Mouse (Mus musculus): Measurements from ENCODE around the gene Rgl1.

Gene Rgl1

DNA sequence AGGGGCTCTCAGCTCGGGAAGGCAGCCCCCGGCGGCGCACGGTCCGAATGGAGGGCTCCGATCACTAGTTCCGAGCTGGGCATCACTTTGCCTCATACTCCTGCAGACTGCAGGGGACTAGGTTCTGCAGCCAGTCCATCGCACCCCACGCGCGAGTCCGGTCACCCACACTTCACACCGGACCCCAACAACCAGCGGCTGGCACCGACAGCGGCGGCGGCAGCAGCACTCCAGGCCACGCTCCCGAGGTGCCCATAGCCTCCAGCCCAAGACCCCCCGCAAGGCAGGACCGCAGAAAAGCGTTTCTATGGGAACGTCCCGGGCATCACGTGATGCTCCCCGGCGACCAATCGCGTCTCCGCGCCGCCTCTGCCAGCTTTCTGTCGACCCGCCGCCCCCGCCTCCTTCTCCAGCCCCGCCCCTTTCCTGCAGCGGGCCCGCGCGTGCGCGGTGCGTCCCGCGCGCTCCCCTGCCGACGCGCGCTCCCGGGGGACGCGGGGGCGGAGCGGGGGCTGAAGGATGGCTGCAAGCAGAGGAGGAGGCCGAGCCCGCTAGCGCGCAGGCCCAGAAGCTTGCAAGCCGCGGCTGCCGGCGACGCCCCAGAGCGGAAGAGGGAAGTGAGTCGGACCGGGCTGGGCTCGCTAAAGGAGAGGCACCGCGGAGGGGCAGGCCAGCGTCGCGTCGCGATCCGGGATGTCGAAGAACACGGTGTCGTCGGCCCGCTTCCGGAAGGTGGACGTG is at the start of gene Rgl1, which contains the start of gene Arpc5:
TSS of gene Rgl1 (minus strand) at position 320 of the 741 bp plus-strand sequence.
TSS of gene Arpc5 (plus strand) at position 511 of the 741 bp plus-strand sequence.
- peak; percentile 98 for DNase-seq (ENCODE audit: low spot score in 2 of 2)

DNA sequence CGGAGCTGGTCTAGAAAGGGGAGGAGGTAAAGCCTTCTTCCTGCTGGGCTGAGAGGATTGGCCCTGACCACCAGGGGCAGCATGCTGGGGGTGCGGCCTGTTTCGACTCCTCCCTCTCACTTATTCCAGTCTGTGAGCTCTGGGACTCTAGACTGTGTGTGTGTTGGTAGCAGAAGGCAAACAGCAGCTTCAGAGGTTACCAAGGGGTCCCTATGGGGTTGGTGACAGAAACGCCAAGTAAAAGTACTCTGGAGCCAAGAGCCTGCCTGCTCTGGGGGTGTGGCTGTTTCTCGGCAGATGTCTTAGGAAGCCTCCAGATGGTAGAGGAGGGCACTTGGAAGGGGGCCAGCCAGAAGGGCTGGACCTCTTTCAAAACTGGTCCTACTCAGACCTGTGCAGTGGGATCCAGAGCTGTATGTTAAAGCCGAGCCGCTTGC is 49.1 kb upstream of the Rgl1 start:
- DNase-seq (ENCODE audit: low spot score in 2 of 2), result no peak

DNA sequence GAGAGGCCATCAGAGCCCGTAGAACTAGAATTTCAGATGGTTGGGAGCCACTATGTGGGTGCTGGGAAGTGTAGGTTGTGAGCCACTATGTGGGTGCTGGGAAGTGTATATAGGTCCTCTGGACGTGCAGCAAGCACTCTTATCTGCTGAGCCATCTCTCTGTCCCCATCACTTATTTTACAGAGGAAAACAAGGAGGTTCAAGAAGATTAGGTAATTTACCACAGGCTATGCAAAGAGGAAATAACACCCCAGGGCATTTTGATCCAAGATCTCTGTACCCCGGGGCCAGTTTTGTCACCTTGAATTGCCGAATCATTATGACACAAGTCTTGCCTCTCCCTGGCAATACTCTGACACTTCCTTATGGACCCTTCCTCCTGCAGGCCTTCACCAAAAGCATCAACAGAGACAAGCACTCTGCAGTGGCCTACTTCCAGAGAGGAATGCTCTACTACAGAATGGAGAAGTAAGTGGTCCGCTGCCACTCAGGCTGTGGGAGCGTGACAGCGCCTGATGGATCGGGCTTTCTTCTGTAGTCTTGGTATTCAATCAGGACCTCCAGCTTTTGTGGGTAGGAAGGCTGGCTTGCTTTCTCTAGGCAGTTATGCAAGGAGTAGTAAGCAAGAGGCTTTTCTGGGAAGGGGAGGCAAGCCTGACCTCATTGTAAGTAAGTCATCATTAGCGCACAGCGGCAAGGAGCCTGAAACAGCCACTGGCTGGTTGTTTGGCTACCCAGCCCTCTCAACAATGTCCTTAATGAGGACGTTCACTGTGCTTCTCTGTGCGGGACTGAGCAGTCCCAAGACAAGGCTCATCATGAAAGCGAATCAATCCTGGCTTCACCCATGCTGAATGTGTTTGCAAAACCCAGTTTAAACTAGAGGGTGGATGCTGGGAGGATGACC is 44.6 kb upstream of the Rgl1 start:
- no peak for DNase-seq (ENCODE audit: low spot score in 2 of 2)

DNA sequence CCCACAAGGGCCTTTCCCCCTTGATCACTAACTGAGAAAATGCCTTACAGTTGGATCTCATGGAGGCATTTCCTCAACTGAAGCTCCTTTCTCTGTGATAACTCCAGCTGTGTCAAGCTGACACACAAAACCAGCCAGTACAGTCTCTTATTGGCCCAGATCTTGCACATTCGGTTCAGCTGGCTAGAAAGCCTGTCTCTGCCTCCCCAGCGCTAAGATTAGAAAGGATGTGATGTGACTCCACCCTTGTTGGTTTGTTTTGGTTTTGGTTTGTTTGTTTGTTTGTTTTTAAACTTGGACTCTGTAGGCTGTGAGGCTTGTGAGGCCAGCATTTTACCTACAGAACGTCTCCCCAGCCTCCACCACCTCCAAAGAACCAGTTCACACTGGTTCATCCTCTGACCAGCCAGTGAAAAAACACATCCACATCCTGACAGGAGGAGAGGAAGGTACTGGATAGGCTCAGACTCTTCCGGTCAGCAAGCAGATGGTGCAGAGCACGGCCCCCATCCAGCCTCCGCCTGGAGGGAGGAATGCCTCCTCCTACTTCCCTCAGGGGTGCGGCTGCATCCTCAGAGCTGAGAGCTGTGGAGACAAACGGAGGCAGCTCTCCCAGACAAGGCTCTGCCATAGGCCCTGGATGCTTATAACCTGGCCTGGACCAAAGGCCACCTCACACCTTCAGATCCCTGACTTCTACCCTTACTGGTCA is 43.5 kb upstream of the Rgl1 start:
- DNase-seq (ENCODE audit: low spot score in 2 of 2), result no peak

DNA sequence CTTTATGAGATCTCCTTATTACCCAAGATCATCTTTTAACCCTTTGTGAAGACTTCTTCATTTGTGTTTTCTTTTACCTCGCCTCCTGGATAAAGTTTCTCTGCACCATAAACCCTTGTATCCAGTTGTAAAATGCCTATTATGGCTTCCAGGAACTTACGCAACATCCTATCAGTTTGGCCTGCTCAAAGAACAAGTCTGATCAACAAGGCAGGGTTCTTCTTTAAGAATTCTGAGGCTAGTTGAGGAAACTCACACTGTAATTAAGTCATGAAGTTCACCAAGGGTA is 42.2 kb upstream of the Rgl1 start:
- DNase-seq (ENCODE audit: low spot score in 2 of 2), result no peak

DNA sequence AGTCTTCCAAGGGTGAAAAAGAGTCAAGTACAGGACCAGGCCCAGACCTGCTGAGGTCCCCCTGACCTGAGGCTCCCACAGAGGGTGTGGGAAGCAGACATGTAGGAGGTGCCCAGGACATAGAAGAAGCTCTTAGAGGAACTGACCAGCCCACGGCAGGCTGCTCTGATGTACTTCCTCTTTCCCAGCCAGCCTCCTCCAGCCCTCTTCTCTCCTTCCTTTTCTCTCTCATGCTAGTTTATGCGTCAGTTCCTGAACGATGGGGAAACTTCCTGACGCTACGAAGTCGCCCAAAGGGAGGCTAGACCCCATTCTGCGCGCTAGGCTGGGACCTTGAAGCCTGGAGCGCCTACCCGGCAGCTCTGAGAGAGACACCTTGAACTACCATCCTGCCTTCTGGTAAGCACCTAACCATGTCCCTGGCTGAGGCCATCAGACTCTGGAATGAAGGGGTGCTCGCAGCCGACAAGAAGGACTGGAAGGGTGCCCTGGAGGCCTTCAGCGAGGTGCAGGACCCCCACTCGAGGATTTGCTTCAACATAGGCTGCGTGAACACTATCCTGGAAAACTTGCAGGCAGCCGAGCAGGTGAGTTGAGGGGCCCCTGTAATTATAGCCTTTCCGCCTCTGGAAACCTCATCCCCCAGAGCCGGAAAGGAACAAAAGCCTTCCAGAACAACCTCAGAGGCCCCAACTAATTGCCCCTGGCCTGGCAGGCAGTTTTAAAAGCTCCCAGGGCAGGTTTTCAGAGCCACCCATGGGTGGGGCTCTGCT is 41.7 kb upstream of the Rgl1 start:
- no peak for DNase-seq (ENCODE audit: low spot score in 2 of 2)

DNA sequence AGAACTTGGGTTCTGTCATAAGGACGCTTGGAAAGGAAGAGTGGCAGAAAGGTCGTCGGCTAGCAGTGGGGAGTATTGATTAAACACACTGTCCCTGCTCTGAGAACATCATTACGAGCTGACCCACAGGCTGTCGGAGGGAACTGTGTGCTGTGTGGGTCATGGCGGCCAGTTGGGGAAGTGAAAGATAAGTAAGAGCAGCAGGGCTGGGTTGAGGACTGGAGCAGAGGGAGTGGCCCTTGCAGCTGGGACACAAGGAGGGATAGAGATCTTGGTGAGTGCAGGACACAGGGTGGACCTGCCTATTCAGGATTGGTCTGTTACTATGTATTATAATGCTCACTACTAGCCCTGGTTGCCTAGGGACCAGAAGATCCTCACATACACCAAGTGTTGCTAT is 38.8 kb upstream of the Rgl1 start:
- DNase-seq (ENCODE audit: low spot score in 2 of 2), result no peak

DNA sequence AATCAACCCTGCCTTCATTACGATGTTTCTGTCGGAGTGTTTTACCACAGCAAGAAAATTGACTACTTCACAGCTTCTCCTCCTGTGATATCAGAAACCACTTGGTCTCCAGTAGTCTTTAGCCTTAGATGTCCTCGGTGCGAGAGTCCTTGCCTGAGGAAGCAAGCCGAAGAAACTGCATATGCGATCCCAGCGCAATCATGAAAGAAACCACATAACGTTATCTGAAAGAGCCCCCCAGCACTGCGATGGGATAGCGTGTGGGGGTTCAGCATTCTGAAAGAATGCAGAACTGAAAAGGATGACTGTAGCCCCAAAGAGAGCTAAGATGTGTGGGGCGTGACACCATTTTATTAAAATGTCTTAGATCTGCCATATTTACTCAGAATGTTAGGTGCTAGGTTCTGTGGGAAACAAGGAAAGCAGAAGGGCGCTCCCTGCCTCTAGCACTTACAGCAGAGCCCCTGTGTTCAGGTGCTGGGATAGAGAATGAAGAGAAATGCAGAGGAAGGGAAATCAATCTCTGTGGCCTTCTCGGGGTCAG is 34.6 kb upstream of the Rgl1 start:
- no peak for DNase-seq (ENCODE audit: low spot score in 2 of 2)

DNA sequence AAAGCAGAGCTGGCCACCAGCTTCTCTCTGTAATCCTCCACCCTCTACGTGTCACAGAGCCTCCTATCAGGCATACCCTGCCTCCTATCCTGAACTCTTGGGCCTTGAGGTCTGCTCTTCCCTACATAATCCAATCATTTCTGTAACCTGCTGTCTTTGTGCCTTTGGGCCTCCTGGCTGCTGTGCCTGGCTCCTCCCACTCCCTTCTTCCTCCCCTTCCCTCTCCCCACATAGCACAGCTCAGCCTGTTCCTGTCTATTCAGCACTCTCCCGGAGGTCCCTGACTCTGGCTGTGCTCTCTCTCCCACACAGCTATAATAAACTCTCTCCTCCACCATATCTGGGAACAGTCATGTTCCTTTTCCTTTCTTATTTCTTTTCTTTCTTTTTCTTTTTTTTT is 33.7 kb upstream of the Rgl1 start, which contains the start of gene Ncf2:
TSS of gene Ncf2 (plus strand) at position 298 of the 400 bp plus-strand sequence.
- DNase-seq (ENCODE audit: low spot score in 2 of 2), result no peak

DNA sequence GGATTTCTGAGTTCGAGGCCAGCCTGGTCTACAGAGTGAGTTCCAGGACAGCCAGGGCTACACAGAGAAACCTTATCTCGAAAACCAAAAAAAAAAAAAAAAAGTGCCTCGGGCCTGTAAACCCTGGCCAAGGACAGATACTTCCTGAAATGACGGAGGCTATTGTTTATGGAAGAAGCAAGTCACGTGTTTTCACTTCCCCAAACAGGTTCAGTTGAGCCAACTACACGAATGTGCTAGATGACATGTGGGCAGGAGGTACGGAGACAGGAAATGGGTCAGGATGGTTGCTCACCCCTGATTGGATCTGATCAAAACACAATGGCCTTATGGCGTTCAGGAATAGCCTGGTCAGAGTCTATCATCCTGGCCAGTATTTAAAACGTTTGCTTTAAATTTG is 32.0 kb upstream of the Rgl1 start:
- no peak for DNase-seq (ENCODE audit: low spot score in 2 of 2)

DNA sequence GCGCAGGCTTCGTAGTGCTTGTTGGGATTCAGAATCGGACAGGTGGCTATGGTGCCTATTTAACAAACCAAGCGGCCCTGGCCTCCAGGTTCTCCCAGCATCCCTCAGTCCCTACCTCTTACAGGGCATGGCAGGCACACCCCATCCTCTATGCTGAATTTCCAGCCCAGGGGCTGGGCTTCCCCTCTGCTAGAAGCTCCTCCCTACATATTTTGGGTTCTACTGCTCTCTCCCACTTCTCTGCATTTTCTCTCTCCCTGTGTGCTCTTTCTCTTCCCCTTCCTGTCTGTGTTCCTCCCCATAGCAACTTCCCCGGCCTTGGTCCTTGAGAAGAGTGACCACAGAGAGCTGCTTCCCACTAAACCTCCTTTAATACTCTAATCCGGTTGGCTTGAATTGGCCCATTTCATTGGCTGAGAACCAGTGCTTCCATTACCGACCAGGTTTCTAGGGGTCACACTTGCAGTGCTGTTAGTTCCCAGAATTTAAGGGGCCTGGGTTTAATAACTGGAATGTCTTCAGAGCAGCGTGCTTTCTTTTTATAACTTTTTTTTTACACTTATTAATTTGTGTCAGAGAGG is 30.6 kb upstream of the Rgl1 start:
- DNase-seq (ENCODE audit: low spot score in 2 of 2), result no peak

DNA sequence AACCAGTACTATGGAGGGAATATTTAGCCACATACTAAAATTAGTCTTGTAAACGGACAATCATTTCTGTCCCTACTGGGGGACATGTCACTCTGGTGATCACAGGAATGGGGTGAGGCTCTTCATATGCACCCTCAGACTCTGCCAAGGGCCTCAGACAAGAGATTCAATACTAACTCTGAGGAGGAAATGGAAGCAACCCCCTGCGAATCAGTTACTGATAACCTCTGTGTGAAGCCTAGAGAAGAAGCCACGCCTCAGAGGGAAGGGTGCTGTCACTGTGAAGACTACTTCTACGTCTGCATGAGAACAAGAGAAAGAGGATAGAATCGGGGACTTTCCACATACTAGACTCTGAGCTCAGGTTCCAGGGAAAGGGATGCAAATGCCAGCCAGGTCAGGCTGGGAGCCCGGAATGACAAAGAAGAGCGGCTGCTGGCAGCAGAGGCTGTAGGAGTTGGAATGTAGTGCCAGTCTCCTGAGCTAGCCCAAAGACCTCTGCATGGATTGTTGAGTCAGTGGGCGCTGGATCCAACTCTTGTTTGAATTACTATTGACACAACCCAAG is 29.6 kb upstream of the Rgl1 start:
- DNase-seq (ENCODE audit: low spot score in 2 of 2), result no peak

DNA sequence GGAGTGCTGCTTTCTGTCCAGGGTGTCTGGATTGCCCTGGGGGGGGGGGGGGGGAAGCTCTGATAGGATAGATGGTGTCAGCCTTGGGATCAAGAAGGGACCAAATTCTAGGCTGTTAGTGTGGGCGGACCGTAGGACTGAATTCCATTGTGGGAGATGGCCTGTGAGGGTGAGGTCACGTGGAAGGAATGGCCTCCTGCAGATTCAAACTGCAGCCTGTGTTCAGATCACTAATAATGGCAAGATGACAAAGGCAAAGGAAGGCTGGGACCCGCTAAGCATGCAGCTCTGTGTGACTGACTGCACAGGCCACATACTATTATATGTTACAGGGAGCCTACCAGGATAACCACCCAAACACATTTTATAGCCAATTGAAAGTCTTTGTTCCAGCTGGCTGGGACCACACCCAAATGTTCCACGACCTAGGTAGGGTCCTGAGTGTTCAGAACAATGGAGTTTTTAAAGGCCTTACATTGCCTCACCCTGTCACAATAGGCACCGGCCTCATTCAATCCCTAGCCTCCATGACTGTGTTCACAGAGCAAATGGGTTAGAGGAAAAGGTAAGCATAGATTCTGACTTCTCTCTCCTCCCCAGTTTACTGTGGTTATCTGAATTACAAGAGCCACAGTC is 27.5 kb upstream of the Rgl1 start:
- no peak for DNase-seq (ENCODE audit: low spot score in 2 of 2)

DNA sequence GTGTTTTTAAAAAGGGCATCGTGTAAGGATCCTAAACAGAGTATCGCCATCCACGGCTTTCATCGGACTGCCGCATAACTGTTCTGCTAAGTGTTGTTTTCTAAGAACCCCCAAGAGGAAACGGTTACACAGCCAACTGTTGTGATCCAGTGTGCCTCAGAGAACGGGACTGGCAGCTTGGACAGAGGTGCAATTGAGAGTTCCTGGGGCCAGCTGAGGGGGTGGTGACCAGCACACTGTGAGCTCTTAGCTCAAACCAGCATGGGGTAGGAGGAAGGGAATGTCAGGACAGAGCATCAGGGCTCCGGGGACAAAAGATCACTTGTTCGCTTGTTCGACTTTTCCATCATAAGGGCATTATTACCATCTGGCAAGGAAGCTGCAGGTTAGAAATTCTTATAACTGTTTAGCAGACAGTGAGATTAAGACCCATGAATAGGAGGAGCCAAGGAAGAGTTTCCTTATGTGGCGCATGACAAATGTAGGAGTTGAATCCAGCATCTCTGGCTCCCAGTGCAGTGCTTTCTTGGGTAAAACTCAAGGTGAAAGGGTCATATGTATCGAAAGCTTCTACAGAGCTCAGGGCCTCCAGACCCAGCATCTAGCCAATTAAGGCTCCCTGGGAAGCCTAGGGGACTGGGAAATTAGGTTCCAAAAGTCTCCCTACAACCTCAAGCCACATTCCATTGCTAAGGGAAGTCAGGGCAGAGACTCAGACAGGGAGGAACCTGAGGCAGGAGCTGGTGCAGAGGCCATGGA is 26.8 kb upstream of the Rgl1 start:
- peak; percentile 63 to 76 for DNase-seq (ENCODE audit: low spot score in 2 of 2)

DNA sequence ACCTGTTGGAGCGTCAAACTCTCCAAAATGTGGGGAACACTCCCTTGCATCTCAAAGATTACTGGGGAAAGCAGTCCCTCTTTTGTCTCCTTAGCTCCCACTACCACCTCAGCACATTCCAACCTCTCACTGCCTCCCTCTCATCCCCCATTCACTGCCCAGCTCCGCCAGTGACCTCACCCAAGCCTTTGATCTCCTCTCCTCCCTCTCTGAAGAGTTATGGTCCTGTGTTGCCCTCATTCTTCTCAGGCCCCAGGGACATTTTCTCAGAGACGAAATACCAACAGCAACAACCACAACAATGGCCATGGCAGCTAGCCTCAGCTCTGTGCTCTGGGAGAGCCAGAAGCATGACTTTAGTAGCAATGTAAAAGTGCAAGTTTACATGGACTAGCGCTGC is 25.1 kb upstream of the Rgl1 start:
- no peak for DNase-seq (ENCODE audit: low spot score in 2 of 2)

DNA sequence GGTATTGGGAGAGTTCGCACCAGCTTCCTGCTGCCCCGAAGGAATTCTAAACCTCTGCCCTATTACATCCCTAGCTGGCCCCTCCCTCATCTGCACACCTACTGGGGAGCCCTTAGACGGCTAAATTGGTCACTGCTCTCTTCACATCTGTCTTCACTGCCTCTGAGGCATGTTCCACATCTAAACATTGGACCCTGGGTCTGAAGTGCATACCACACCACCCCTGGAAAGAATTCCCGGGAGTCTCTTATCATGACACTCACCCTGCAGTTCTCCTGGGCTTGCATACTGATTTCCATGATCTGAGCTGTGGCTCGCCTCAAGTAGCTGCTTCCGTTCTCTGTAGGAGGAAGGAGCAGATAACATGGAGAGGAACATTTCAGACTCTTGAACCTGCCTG is 24.7 kb upstream of the Rgl1 start:
- no peak for DNase-seq (ENCODE audit: low spot score in 2 of 2)

DNA sequence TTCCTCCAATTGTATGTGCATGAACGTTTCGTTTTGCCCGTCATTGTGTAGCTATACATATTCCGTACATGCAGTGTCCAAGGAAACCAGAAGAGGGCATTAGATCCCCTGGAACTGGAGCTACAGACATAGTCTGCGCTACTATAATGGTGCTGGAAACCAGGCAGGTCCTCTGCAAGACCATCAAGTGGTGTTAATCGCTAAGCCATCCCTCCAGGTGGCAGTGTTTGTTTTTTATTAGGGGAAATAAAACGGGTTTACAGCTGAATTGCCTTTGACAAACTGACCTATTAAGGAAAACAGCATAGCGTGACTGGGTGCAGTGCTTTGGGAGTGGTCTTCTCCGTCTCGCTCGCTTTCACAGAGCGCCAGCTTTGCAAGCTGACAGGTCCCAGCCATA is 24.1 kb upstream of the Rgl1 start:
- no peak for DNase-seq (ENCODE audit: low spot score in 2 of 2)

DNA sequence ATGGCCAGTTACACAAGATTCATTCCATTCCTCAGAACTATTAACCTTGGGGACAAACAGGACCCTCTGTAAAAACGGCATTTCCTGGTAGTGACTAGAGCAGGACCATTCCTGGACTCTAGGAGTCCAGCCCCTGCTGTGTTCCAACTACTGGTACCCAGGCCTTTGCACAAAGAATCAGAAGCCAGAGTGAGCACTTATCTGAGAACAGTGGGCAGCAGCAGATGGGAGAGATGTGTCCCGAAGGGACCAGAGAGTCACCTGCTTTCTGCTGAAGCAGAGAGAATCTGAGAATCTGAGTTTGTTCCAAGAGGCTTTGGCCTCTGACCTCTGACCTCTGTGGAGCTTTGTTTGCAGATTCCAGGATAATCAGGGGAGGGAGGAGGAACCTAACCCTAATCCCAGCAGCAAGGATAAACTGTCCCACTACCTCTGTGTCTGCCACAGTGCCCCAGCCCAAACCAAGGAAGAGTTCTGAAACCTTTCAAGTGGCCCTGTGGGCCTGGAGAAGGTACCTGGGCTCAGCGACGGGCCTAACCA is 22.0 kb upstream of the Rgl1 start:
- DNase-seq (ENCODE audit: low spot score in 2 of 2), result no peak

DNA sequence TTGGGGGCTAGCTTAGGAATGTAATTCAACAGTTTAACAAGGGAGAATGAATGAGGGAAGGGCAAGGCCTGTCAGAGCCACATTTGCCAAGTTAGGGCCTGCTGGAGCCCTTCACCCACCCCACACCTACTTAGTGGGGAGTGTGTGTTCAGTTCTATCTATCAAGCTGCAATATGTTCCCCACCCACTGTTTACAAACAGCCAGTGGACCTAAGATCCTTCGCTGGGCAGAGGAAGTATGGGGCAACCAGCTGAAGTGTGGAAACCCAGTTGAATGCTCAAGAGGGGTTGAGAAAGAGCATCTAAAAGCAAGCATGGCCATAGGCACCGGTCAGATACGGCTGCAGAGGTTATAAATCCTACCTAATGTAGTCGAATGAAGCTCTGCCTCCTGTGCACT is 20.8 kb upstream of the Rgl1 start:
- DNase-seq (ENCODE audit: low spot score in 2 of 2), result no peak
